Mouse (Mus musculus): ENCODE data around the gene Foxj1.

Gene Foxj1

GRCm38 (mm10) chr11:116337000-116337399, 1.8 kb upstream of the Foxj1 start:
- no peaks in the 10 kb centered on the region for H3K36me3 ChIP-seq (ENCODE audit: insufficient read depth, low read length)
- no peak overlapping the region for H3K4me3 ChIP-seq (replicated peaks; ENCODE audit: low read length)
- peaks cover 51% of the 10 kb centered on the region for H3K4me1 ChIP-seq (replicated peaks; ENCODE audit: low read depth, low read length)
- no peaks in the 10 kb centered on the region for H3K9me3 ChIP-seq (ENCODE audit: low read length)
- peaks cover 62% of the 10 kb centered on the region for H3K27me3 ChIP-seq (ENCODE audit: insufficient read depth, low read length)
- no peak for TF ChIP-seq POU5F1 (IDR thresholded peaks at IDR 0.05; ENCODE audit: borderline replicate concordance, low read length)
- no peak for TF ChIP-seq NANOG (IDR thresholded peaks at IDR 0.05; ENCODE audit: borderline replicate concordance, low read length)
- no peak for TF ChIP-seq CTCF (conservative IDR thresholded peaks at IDR 0.05; ENCODE audit: low read length)

- Histone ChIP-seq H3K4me3 (replicated peaks; ENCODE audit: low read length) (no peak overlapping the region), H3K9me3 (ENCODE audit: low read length) (no peaks in the 10 kb centered on the region), H3K36me3 (ENCODE audit: insufficient read depth, low read length) (no peaks in the 10 kb centered on the region), H3K4me1 (replicated peaks; ENCODE audit: low read depth, low read length) (peaks cover 55% of the 10 kb centered on the region), H3K27me3 (ENCODE audit: insufficient read depth, low read length) (peaks cover 62% of the 10 kb centered on the region)
- no peak for TF ChIP-seq NANOG (IDR thresholded peaks at IDR 0.05; ENCODE audit: borderline replicate concordance, low read length)
- no peak for TF ChIP-seq CTCF (conservative IDR thresholded peaks at IDR 0.05; ENCODE audit: low read length)
- TF ChIP-seq POU5F1 (IDR thresholded peaks at IDR 0.05; ENCODE audit: borderline replicate concordance, low read length), result no peak
Measured at GRCm38 (mm10) chr11:116336393-116336792, 1.2 kb upstream of the Foxj1 start.

DNA sequence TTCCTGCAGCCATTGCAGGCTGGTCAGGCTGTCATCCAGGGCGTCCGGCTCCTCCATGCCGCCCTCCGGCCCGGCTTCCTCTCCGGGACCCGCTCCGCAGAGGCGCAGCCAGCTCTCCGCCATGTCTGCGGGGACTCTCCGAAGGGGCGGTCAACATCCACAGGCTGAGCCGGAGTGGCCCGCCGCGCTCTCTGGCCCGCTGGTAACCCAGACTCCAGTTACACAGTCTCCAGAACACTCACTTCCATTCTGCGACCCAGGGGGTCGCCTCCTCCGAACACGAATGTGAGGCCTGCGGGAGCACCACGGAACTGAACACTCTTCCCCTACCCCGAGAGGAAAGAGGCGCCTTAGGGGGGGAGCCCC, 799 bp downstream of the Foxj1 start:
- Histone ChIP-seq H3K9me3 (ENCODE audit: low read length) (no peaks in the 10 kb centered on the region), H3K27me3 (ENCODE audit: insufficient read depth, low read length) (peaks cover 58% of the 10 kb centered on the region), H3K4me3 (replicated peaks; ENCODE audit: low read length) (peak overlapping the region; percentile 80), H3K36me3 (ENCODE audit: insufficient read depth, low read length) (no peaks in the 10 kb centered on the region), H3K4me1 (replicated peaks; ENCODE audit: low read depth, low read length) (peaks cover 74% of the 10 kb centered on the region)
- TF ChIP-seq CTCF (conservative IDR thresholded peaks at IDR 0.05; ENCODE audit: low read length) (no peak), POU5F1 (IDR thresholded peaks at IDR 0.05; ENCODE audit: borderline replicate concordance, low read length) (no peak), NANOG (IDR thresholded peaks at IDR 0.05; ENCODE audit: borderline replicate concordance, low read length) (no peak)

DNA sequence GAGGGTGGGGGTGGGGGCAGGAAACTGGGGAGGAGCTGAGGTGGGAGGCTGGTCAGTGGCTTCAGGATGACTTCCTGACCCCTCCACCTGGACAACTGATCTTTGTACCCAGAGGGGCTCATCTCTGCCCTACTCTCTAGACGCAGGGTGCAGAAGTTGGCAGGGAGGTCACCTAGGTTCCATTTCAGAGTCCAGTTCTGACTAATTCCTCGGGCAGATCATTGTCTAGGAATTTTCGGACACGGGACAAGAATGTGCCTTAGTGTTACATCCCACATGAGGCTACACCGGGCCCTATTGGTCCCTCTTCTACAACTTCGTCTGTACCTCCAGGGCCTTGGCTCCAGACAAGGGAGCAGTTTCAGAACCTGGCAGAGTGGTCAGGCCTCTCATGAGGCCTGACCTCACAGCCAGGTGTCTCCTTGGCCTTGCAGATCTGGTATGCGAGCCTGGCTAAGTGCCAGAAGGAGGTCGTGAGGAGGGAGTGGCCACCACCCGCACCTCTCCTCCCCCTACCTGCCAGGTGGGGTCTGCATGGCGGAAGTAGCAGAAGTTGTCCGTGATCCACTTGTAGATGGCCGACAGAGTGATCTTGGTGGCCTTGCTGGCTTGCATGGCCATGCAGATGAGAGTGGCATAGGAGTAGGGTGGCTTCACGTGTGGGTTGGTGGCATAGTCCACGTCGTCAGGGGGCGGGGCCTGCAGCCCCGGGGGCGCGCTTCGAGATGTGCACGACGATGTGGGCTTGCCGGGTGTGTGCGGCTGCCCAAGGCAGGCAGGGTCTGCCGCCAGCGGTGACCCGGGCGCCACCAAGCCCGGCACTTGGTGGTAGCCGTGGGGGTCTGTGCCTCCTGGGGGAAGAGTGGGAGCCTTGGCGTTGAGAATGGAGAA, 1.4 kb downstream of the Foxj1 start:
- Histone ChIP-seq H3K4me3 (replicated peaks; ENCODE audit: low read length) (peak overlapping the region; percentile 80), H3K4me1 (replicated peaks; ENCODE audit: low read depth, low read length) (peaks cover 81% of the 10 kb centered on the region), H3K36me3 (ENCODE audit: insufficient read depth, low read length) (no peaks in the 10 kb centered on the region), H3K9me3 (ENCODE audit: low read length) (no peaks in the 10 kb centered on the region), H3K27me3 (ENCODE audit: insufficient read depth, low read length) (peaks cover 56% of the 10 kb centered on the region)
- TF ChIP-seq CTCF (conservative IDR thresholded peaks at IDR 0.05; ENCODE audit: low read length), result no peak
- no peak for TF ChIP-seq NANOG (IDR thresholded peaks at IDR 0.05; ENCODE audit: borderline replicate concordance, low read length)
- TF ChIP-seq POU5F1 (IDR thresholded peaks at IDR 0.05; ENCODE audit: borderline replicate concordance, low read length), result no peak

- peaks cover 51% of the 10 kb centered on the region for H3K27me3 ChIP-seq (ENCODE audit: insufficient read depth, low read length)
- H3K9me3 ChIP-seq (ENCODE audit: low read length), result no peaks in the 10 kb centered on the region
- H3K36me3 ChIP-seq (ENCODE audit: insufficient read depth, low read length), result no peaks in the 10 kb centered on the region
- H3K4me1 ChIP-seq (replicated peaks; ENCODE audit: low read depth, low read length), result peaks cover 87% of the 10 kb centered on the region
- no peak overlapping the region for H3K4me3 ChIP-seq (replicated peaks; ENCODE audit: low read length)
- TF ChIP-seq POU5F1 (IDR thresholded peaks at IDR 0.05; ENCODE audit: borderline replicate concordance, low read length) (no peak), CTCF (conservative IDR thresholded peaks at IDR 0.05; ENCODE audit: low read length) (no peak), NANOG (IDR thresholded peaks at IDR 0.05; ENCODE audit: borderline replicate concordance, low read length) (no peak)
Measured at GRCm38 (mm10) chr11:116332983-116333270, 2.3 kb downstream of the Foxj1 start.

GRCm38 (mm10) chr11:116332232-116332982, 2.8 kb downstream of the Foxj1 start:
- H3K4me1 ChIP-seq (replicated peaks; ENCODE audit: low read depth, low read length), result peaks cover 88% of the 10 kb centered on the region
- H3K4me3 ChIP-seq (replicated peaks; ENCODE audit: low read length), result peak overlapping the region; percentile 62
- H3K27me3 ChIP-seq (ENCODE audit: insufficient read depth, low read length), result peaks cover 46% of the 10 kb centered on the region
- H3K9me3 ChIP-seq (ENCODE audit: low read length), result no peaks in the 10 kb centered on the region
- TF ChIP-seq CTCF (conservative IDR thresholded peaks at IDR 0.05; ENCODE audit: low read length) (no peak), NANOG (IDR thresholded peaks at IDR 0.05; ENCODE audit: borderline replicate concordance, low read length) (no peak), POU5F1 (IDR thresholded peaks at IDR 0.05; ENCODE audit: borderline replicate concordance, low read length) (no peak)
- H3K36me3 ChIP-seq (ENCODE audit: insufficient read depth, low read length), result no peaks in the 10 kb centered on the region

DNA sequence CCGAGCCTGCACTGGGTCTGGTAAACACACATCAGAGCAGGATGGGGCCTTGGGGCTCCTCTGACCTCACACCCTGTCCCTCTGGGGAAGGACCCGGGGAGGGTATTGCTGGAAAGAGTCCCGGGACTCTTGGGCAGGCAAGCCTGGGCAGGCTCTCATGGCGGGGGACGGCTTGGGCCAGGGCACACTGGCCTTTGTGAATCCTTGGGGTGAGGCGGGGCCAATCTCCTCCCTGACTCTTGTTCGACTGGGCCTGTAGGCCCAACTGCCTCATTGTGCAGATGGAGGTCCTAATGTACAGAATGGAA, 5.0 kb downstream of the Foxj1 start:
- Histone ChIP-seq H3K4me3 (replicated peaks; ENCODE audit: low read length) (peak overlapping the region; percentile 39), H3K9me3 (ENCODE audit: low read length) (no peaks in the 10 kb centered on the region), H3K36me3 (ENCODE audit: insufficient read depth, low read length) (no peaks in the 10 kb centered on the region), H3K4me1 (replicated peaks; ENCODE audit: low read depth, low read length) (peaks cover 96% of the 10 kb centered on the region), H3K27me3 (ENCODE audit: insufficient read depth, low read length) (peaks cover 26% of the 10 kb centered on the region)
- TF ChIP-seq POU5F1 (IDR thresholded peaks at IDR 0.05; ENCODE audit: borderline replicate concordance, low read length) (no peak), NANOG (IDR thresholded peaks at IDR 0.05; ENCODE audit: borderline replicate concordance, low read length) (no peak), CTCF (conservative IDR thresholded peaks at IDR 0.05; ENCODE audit: low read length) (no peak)

GRCm38 (mm10) chr11:116329314-116330210, 5.6 kb downstream of the Foxj1 start:
- H3K4me1 ChIP-seq (replicated peaks; ENCODE audit: low read depth, low read length), result peaks cover 97% of the 10 kb centered on the region
- H3K36me3 ChIP-seq (ENCODE audit: insufficient read depth, low read length), result no peaks in the 10 kb centered on the region
- TF ChIP-seq NANOG (IDR thresholded peaks at IDR 0.05; ENCODE audit: borderline replicate concordance, low read length) (no peak), CTCF (conservative IDR thresholded peaks at IDR 0.05; ENCODE audit: low read length) (no peak), POU5F1 (IDR thresholded peaks at IDR 0.05; ENCODE audit: borderline replicate concordance, low read length) (no peak)
- H3K27me3 ChIP-seq (ENCODE audit: insufficient read depth, low read length), result peaks cover 20% of the 10 kb centered on the region
- no peaks in the 10 kb centered on the region for H3K9me3 ChIP-seq (ENCODE audit: low read length)
- peak overlapping the region; percentile 39 for H3K4me3 ChIP-seq (replicated peaks; ENCODE audit: low read length)
